Mouse (Mus musculus) thymus, postnatal 0 days (tissue): ENCODE results near the gene Mmgt2. TPM values are rescaled to one million over a fixed set of nuclear protein-coding genes. Genes with fewer than 3 reads are reported as not detected.

ENCODE experiments used
- DNase-seq: peaks from one replicate; pipeline ENCODE4 v3.0.0-alpha.2; 2015; ENCODE audit warnings: low spot score
- polyA plus RNA-seq: library from polyadenylated mRNA; unstranded; fragments of >200 nt; fragmentation: Nextera tagmentation; extraction: Ambion mirVana; gene quantifications from 2 replicates; pipeline ENCODE4 v1.2.1, GENCODE M21; 2015

Mmgt2 gene
- 54.3 and 63.7 TPM in 2 replicates for polyA plus RNA-seq

DNA sequence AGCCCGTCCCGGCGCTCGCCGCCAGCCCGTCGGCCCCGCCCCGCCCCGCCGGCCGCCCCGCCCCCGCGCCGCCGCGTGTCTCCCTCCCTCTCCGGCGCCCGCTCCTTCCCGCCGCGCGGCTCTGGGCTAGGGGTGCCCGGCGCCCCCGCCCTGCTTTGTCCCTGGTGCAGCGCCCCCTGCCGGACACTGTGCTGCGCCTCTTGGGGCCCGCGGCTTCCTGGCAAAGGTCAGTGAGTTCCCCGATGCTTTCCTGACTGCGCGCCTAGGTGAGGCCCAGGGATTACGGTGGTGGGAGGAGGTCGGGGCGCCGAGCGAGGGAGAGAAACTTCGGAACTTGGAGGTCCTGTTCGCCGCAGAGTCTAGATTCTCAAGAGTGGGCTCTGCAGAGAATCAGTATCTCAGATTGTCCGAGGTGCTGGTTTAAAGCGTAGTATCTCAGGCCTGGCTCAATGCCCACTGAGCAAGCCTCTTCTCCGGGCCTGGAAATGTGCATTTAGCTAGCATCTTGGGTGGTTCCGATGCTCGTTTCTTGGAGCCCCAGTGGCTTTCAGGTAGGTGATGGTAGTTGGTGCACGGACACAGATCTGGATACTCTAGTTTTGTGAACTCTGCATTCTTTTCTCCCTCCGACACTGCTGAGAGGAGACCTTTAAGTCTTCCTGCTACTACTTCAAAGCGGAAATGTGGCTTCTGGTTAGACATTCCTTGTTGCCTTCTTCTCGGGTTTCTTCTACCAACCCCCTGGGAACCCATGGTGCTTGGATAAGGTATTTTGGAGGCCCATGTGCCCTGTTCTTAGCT lies at the start of gene Mmgt2:
Mmgt2 (plus strand) TSS at position 74 of the 801 bp plus-strand sequence.
- peak; percentile 93 for DNase-seq

DNA sequence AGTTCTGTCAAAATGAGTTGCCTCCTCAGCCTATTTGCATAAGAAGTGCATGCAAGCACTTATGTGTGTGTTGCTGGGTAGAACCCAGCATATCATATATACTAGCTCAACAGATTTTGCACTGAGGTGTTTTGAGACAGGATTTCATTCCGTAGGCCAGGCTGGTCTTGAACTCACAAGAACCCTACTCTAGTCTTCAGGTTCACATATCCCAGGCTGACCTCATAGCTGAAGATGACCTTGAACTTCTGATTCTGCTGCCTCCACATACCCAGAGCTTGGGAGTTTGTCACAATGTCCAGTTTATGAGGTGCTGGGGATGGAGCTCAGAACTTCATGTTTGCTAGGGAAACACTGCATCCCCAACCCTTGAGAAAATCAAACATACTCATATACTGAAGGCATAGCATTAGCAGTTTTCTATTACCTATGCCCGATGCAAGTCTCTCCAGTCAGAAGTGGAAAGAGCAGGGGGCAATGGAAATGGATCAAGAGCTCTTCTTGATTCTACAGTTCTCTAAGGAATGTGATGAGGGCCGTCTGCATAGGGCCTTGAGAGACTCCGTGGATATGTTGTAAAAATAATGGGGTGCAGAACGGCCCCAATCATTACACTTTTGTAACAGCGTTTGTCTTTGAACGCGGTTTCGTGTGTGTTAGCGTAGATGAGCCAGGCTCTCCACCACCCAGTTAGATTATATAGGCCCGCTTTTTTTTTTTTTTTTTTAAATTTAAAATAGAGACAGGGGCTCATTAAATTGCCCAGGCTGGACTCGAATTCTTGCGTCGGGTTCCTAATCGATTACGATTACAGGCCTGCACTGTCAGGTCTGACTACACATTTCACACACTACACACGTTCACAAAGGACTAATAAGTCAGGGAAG lies 46.5 kb upstream of the Mmgt2 start:
- no peak for DNase-seq

- peak; percentile 99 for DNase-seq
Measured at GRCm38 (mm10) chr11:62602619-62603311, 45.7 kb upstream of the Mmgt2 start.

GRCm38 (mm10) chr11:62603312-62604056 lies 45.0 kb upstream of the Mmgt2 start:
- peak; percentile 15 for DNase-seq

DNA sequence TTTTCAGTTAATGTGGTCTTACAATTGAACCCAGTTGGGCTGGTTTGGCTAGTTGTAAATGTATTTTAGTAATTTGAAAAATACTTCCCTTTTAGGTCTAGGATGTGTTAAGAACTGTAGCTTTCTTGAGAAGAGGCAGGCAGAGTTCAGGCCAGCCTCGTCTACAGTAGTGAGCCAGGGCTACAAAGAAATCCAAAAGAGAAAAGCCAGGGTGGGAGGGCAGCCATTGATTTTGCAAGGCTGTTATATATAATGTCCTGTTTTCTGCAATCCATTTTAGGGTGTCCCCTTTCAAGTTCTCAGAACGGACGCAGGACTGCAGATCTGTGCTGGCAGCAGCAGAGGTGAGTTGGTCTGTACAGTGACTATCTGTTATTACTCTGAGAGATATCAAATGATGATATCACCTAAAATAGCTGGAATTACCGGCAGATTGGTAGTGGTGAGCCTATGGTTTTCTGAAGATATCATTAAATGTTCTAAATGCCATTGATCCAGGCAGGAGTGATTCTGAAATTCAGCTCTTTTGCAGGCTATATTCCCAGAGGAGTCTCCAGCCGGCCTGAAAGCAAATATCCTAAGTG lies 44.2 kb upstream of the Mmgt2 start:
- no peak for DNase-seq

DNA sequence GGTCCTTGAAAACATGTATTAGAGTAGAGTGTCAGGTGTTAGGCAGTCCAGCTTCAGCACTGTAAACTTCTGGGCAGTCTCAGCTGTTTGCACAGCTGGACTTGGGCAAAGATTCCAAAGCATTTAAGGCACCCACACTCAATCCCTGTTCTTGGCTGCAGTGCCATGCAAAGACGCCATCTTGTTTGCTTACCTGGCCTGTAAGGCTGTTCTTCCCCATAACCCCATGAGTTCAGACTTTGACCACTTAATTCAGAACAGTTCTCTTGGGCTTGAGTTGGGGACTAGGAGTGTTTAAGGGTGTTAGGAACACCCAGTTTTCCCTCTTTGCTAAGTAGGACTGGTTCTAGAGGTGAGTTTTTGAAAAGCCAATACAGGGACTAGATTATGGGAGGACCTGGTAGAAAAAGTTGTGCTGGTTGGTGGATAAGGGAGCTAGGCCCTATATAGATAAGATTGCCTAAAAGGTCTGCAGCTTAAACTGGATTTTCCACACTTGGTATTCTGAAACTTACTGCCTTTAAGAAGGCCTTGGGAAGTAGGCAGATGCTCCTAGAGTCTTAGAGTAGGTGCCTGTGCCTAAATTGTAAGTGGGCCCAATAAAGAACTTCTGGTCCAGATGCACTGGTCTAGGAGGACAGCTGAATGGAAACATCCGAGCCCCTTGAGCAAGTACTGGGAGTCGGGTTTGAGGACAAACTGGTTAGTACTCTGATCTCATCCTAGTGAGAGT lies 43.4 kb upstream of the Mmgt2 start:
- DNase-seq = no peak

GRCm38 (mm10) chr11:62605619-62606298 lies 42.7 kb upstream of the Mmgt2 start:
- DNase-seq = no peak

GRCm38 (mm10) chr11:62606299-62607169 lies 41.9 kb upstream of the Mmgt2 start:
- no peak for DNase-seq

- no peak for DNase-seq
Measured at GRCm38 (mm10) chr11:62607170-62607951, 41.1 kb upstream of the Mmgt2 start.

GRCm38 (mm10) chr11:62607952-62608201 lies 40.6 kb upstream of the Mmgt2 start:
- no peak for DNase-seq

GRCm38 (mm10) chr11:62608826-62609675 lies 39.4 kb upstream of the Mmgt2 start:
- no peak for DNase-seq

- no peak for DNase-seq
Measured at GRCm38 (mm10) chr11:62610304-62610703, 38.2 kb upstream of the Mmgt2 start.

DNA sequence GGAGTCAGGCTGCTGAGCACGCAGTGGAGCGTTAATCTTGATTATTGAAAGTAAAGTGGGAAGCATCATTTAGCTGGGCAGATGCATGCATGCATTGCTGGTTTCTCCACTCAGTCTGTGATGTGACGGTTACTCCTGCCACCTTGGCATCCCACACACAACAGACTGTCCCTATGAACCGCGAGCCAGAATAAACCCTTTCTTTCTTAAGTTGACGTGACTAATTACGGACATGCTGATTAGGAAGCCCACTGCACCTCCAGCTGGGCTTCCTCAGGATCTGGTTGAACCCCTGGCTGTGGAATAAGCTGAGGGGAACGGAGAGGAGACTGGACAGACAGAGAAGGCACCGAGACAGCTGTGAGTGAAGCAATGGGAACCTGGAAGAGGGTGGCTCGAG lies 35.9 kb upstream of the Mmgt2 start:
- DNase-seq = no peak

- DNase-seq = peak; percentile 90
Measured at GRCm38 (mm10) chr11:62613657-62614365, 34.7 kb upstream of the Mmgt2 start.

DNA sequence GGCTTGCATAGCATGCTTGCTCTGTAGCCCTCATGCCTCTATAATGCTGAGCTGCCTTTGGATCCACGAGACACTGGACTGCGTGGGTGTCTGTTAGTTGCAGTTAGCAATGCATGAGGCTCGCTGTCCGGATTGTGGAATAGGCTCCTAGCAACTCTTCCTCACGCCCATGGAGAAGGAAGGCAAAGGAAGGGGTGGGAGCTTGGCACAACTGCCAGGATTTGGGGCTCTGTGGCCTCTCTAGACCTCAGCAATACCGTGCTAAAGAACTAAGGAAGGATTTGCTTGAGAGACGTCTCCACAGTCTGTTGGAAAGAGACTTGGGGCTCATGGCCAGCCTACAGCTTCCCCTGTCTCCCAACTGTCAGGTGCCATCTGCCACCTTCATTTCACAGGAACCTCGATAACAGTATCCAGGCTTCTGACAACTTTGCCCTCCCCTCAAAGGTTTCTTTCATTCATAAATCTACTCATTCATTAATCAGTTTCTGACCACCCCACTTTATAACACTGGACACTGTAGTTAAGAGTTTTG lies 33.5 kb upstream of the Mmgt2 start:
- no peak for DNase-seq

DNA sequence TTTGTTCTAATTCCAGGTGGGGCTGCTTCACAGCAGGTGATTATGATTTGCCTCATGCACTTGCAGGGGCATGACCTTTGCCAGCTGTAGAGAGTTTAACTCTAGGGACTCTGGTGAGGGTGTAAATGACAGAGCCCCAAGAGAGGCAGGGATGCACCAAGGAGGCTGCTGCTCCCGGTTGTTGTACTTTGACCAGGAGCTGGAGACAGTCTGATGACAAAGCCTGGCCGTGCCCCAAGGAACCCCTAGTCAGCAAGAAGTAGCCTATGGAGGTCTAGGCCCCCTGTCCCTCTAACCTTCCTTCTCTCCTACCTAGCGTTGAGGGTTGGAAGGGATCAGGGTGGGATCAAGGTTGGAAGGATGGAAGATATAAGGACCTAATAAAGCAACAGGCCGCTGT lies 33.0 kb upstream of the Mmgt2 start:
- no peak for DNase-seq
